Mouse (Mus musculus) kidney, adult 2 months (tissue): ENCODE measurements around the gene Lhb.

Source experiments
- CTCF ChIP-seq: fragments of 200-500 bp; conservative IDR thresholded peaks from 2 replicates; pipeline ENCODE4 v1.5.1; 2011; ENCODE audit warnings: low read depth, mild to moderate bottlenecking, control low read depth, low read length, moderate library complexity, mixed read lengths; ENCODE audit not compliant: insufficient read depth, insufficient read length
- POLR2A ChIP-seq: fragments of 200-500 bp; IDR thresholded peaks from one replicate; pipeline ENCODE4 v1.6.1; 2011; ENCODE audit warnings: low read depth, low read length, control low read depth

- TF ChIP-seq CTCF (no peak), POLR2A (no peak)
These were observed 26.0 kb downstream of the Lhb start for GRCm38 (mm10) chr7:45446589-45446988.
